Mouse (Mus musculus) G1E (cell line): Measurements from ENCODE around the gene Cog2. TPM values are rescaled to one million over a fixed set of nuclear protein-coding genes. Genes with fewer than 3 reads are reported as not detected.

ENCODE experiments used
- ATAC-seq: 2 replicates; pipeline ENCODE4 v1.8.0; 2016; ENCODE audit warnings: mild to moderate bottlenecking; ENCODE audit not compliant: insufficient number of reproducible peaks, poor library complexity, low FRiP score, severe bottlenecking; ENCODE audit errors: extremely low read depth
- DNase-seq: peaks from one replicate; pipeline ENCODE4 v3.0.0; 2012; ENCODE audit warnings: low spot score
- H3K27me3 ChIP-seq: 2 replicates; pipeline ENCODE4 v1.6.1; 2012; ENCODE audit warnings: mild to moderate bottlenecking, low read length, inconsistent platforms; ENCODE audit not compliant: insufficient read depth
- H3K36me3 ChIP-seq: replicated peaks from 2 replicates; pipeline ENCODE3; 2012; ENCODE audit warnings: mild to moderate bottlenecking, inconsistent platforms
- H3K4me1 ChIP-seq: 2 replicates; pipeline ENCODE4 v1.6.1; 2012; ENCODE audit warnings: low read depth, low read length, inconsistent platforms, mixed read lengths; ENCODE audit not compliant: insufficient read depth
- H3K4me3 ChIP-seq: 2 replicates; pipeline ENCODE4 v1.5.1; 2012; ENCODE audit warnings: low read depth, mild to moderate bottlenecking, inconsistent platforms, low read length, moderate library complexity, mixed read lengths
- H3K9me3 ChIP-seq: replicated peaks from 2 replicates; pipeline ENCODE4 v1.6.1; 2012; ENCODE audit warnings: inconsistent platforms
- CTCF ChIP-seq: IDR thresholded peaks from 2 replicates; pipeline ENCODE4 v1.5.1; 2012; ENCODE audit warnings: low read depth, low read length, inconsistent platforms, mixed read lengths
- GATA1 ChIP-seq: IDR thresholded peaks from 2 replicates; pipeline ENCODE4 v1.6.1; 2012; ENCODE audit warnings: borderline replicate concordance, low read length, inconsistent platforms, mixed read lengths
- GATA2 ChIP-seq: IDR thresholded peaks from 2 replicates; pipeline ENCODE4 v1.6.1; 2012; ENCODE audit warnings: low read depth, low read length, inconsistent platforms, borderline replicate concordance
- POLR2AphosphoS5 ChIP-seq: IDR thresholded peaks from 2 replicates; pipeline ENCODE4 v1.6.1; 2012; ENCODE audit warnings: low read depth, low read length, inconsistent platforms; ENCODE audit not compliant: insufficient replicate concordance
- TAL1 ChIP-seq: conservative IDR thresholded peaks from 2 replicates; pipeline ENCODE4 v1.6.1; 2012; ENCODE audit warnings: low read depth, low read length, inconsistent platforms, mixed read lengths
- polyA plus RNA-seq: library from polyadenylated mRNA; stranded (reverse); fragments of >175 nt; gene quantifications from 2 replicates; pipeline ENCODE4 v1.2.3, GENCODE M21; 2012
- total RNA-seq, 2 experiments: library from RNA; stranded (forward) in 1 of 2; stranded (reverse) in 1 of 2; fragments of 200-1000 nt in 1 of 2; fragments of >200 nt in 1 of 2; fragmentation: Nextera tagmentation in 1 of 2; gene quantifications; 2 replicates each; pipeline ENCODE4 v1.2.3; 2014 to 2017

Gene Cog2
- total and polyA plus RNA-seq, 3 experiments, result 17.5 to 40.2 (median 20.3) TPM

DNA sequence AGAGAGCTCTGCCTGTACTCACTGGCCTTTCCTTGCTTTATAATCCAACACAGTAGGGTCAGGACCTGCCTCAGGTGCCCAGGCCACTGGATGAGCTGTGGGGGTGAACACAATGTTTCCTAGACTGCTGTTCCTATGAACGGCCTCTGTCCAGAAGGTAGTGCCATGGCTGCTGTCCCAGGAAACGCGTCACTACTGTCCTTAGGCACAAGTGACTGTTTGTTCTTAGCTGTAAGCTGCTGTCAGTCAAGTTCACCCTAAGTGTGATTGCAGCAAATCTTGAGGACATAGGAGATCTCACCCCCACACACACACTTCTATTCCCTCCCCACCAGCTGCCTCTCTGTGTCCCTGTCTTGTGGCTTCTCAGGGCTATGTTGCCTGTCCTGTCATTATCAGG is 47.0 kb downstream of the Cog2 start:
- no peaks in the 10 kb centered on the region for H3K4me1 ChIP-seq
- H3K9me3 ChIP-seq, result no peaks in the 10 kb centered on the region
- TF ChIP-seq TAL1 (no peak), GATA1 (no peak), GATA2 (no peak), CTCF (no peak)
- DNase-seq (no peak), ATAC-seq (no peak)
- H3K36me3 ChIP-seq, result no peaks in the 10 kb centered on the region
- H3K4me3 ChIP-seq, result no peak overlapping the region
- peaks cover 5% of the 10 kb centered on the region; the same call in 1 of the 2 replicates for H3K27me3 ChIP-seq

DNA sequence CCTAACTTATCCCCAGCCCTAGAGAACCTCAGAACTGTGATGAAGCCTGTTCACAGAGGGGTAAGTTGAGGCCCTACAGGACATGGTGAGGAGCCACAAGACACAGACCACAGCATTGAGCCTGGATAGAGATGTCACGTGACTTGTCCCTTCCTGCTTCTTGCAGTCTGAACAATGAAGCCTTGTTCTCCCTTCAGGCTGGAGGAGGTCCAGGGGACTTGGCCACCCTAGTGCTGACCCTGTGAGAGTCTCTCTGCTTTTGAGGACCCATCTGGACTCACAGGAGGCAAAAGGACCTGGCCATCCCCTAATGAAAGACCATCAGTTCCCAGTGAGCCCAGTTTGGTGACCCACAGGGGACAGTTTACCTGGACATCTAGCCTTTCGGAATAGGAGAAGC is 48.5 kb downstream of the Cog2 start:
- Histone ChIP-seq H3K4me3 (no peak overlapping the region), H3K27me3 (peaks cover under 1% of the 10 kb centered on the region; the same call in 1 of the 2 replicates), H3K4me1 (peaks cover 5% of the 10 kb centered on the region), H3K9me3 (no peaks in the 10 kb centered on the region), H3K36me3 (no peaks in the 10 kb centered on the region)
- DNase-seq (no peak), ATAC-seq (no peak)
- TF ChIP-seq TAL1 (no peak), GATA1 (no peak), CTCF (no peak), POLR2AphosphoS5 (no peak), GATA2 (no peak)

DNA sequence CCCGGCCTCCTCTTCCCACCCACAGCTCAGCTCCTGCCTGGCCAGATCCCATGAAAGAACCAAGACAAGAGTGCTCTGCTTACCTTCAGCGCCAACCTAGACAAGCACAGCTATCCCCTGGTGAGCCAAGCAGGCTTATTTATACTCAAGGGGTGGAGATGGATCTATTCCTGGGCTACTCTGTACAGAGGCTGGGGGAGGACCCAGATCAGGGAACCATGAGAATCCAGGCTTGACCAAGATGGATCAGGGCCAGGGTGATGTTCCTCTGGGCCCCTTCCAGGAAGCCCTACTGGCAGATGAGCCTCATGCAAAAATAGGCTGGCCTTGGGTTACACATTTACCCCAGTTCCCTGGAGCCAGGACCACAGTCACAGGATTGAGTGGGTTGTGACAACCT is 49.0 kb downstream of the Cog2 start, which contains the start of gene Agt:
Gene Agt (minus strand): TSS at position 114 of the 400 bp plus-strand sequence.
- peaks cover 5% of the 10 kb centered on the region for H3K4me1 ChIP-seq
- H3K4me3 ChIP-seq, result no peak within 1 kb of the TSS
- H3K9me3 ChIP-seq, result no peaks in the 10 kb centered on the region
- ATAC-seq (no peak), DNase-seq (no peak)
- H3K36me3 ChIP-seq, result no peaks in the 10 kb centered on the region
- no peaks in the 10 kb centered on the region; the same call in 1 of the 2 replicates for H3K27me3 ChIP-seq
- no peak for TF ChIP-seq POLR2AphosphoS5
- no peak for TF ChIP-seq GATA1
- no peak for TF ChIP-seq CTCF

DNA sequence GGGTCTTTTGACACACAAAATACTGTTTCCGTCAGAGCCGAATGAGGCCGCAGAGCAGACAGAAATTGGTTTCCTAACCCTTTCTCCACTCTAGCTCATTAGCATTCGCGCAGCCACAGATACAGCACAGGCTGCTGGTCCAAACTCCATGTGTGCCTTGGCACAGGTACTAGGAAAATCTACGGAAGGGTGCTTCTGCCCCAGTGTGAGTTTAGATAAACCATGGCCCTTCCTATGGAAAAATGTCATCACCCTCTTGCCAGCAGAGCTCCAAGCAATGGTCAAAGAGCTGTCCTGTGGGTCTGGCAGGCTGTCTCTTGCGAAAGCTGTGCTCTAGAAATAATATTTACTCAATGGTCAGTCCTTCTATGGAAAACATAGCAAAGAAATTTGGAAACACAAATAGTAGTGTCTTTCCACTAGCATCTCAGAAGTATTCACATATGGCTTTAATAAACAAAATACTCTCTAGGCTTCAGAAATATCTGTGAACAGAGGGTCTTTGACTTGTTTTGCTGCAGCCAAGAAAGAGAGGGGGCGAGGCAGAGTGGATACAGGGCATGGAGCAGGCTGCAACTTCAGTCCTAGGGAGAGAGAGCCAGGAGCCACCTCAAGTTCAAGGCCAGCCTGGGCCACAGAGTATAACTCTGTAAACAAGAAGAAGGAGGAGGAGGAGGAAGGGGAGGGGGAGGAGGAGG is 51.3 kb downstream of the Cog2 start:
- no peak for DNase-seq
- H3K4me3 ChIP-seq, result no peak overlapping the region
- H3K9me3 ChIP-seq, result no peaks in the 10 kb centered on the region
- ATAC-seq, result no peak
- H3K27me3 ChIP-seq, result no peaks in the 10 kb centered on the region; the same call in 1 of the 2 replicates
- H3K4me1 ChIP-seq, result peaks cover 5% of the 10 kb centered on the region
- H3K36me3 ChIP-seq, result no peaks in the 10 kb centered on the region
- TF ChIP-seq GATA2 (no peak), CTCF (no peak), TAL1 (no peak), POLR2AphosphoS5 (no peak), GATA1 (no peak)

DNA sequence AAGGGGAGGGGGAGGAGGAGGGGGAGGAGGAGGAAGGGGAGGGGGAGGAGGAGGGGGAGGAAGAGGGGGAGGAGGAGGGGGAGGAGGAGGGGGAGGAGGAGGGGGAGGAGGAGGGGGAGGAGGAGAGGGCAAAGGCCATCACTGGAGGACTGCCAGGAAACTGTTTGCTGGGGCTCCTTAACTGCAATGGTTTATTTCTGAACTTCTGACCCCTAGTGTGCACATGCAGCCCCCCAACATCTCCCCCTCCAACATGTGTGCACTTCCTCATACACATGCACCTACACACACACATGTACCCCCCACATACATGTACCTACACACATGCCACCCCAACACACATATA is 51.8 kb downstream of the Cog2 start:
- Histone ChIP-seq H3K27me3 (no peaks in the 10 kb centered on the region; the same call in 1 of the 2 replicates), H3K36me3 (no peaks in the 10 kb centered on the region), H3K4me1 (peaks cover 5% of the 10 kb centered on the region), H3K4me3 (no peak overlapping the region), H3K9me3 (no peaks in the 10 kb centered on the region)
- DNase-seq, result no peak
- TF ChIP-seq TAL1 (no peak), GATA2 (no peak), POLR2AphosphoS5 (no peak), CTCF (no peak), GATA1 (no peak)
- no peak for ATAC-seq

DNA sequence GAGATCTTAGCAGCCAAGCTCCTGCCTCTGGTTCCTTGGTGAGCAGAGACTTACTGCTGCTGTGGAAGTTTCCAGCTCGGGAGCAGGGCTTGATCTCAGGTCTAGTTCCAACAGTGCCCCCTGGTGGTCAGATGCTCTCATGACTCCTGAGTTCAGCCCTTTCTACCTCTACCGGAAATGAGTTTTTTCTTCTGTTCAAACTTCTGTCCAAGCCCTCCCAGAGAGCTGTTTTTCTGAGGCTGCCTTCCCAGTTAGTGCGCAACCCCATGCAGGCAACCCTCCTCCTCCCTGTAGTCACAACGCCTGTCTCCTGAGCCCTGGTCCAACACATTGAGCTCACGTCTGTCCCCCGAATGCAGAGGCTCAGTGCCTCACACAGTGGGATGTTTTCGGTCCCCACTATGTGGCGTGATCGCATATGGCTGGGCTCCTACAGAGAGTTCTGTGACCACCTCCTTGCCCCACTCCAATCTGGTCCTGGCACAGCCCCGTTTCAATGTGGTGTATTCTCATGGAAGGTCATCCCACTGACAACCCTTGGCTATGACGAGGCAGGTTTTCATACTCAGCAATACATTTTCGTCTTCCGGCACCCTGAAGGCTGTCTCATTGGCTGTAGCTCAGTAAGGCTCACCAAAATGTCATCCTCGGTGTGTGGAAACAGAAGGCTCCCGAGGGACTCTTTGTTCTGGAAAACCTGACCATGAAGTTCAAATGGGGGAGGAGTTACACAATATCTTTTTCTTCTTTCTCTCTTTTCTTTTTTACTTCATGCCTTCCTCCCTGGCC is 53.2 kb downstream of the Cog2 start:
- ATAC-seq, result peak; percentile 68; the same call in 1 of the 2 replicates
- Histone ChIP-seq H3K4me1 (peaks cover 5% of the 10 kb centered on the region), H3K9me3 (no peaks in the 10 kb centered on the region), H3K36me3 (no peaks in the 10 kb centered on the region), H3K4me3 (no peak overlapping the region; the same call in 1 of the 2 replicates), H3K27me3 (no peaks in the 10 kb centered on the region; the same call in 1 of the 2 replicates)
- TF ChIP-seq CTCF (peak; percentile 65; the same call in 1 of the 2 replicates), POLR2AphosphoS5 (no peak), GATA2 (no peak), GATA1 (no peak)
- peak; percentile 59 for DNase-seq
